Mouse (Mus musculus) G1E (cell line): Measurements from ENCODE around the gene Ndufs6. TPM values are rescaled to one million over a fixed set of nuclear protein-coding genes. Genes with fewer than 3 reads are reported as not detected.

Experiments
- ATAC-seq: 2 replicates; pipeline ENCODE4 v1.8.0; 2016; ENCODE audit warnings: mild to moderate bottlenecking; ENCODE audit not compliant: insufficient number of reproducible peaks, poor library complexity, low FRiP score, severe bottlenecking; ENCODE audit errors: extremely low read depth
- DNase-seq: peaks from one replicate; pipeline ENCODE4 v3.0.0; 2012; ENCODE audit warnings: low spot score
- H3K27me3 ChIP-seq: 2 replicates; pipeline ENCODE4 v1.6.1; 2012; ENCODE audit warnings: mild to moderate bottlenecking, low read length, inconsistent platforms; ENCODE audit not compliant: insufficient read depth
- H3K36me3 ChIP-seq: replicated peaks from 2 replicates; pipeline ENCODE3; 2012; ENCODE audit warnings: mild to moderate bottlenecking, inconsistent platforms
- H3K4me1 ChIP-seq: 2 replicates; pipeline ENCODE4 v1.6.1; 2012; ENCODE audit warnings: low read depth, low read length, inconsistent platforms, mixed read lengths; ENCODE audit not compliant: insufficient read depth
- H3K4me3 ChIP-seq: 2 replicates; pipeline ENCODE4 v1.5.1; 2012; ENCODE audit warnings: low read depth, mild to moderate bottlenecking, inconsistent platforms, low read length, moderate library complexity, mixed read lengths
- H3K9me3 ChIP-seq: replicated peaks from 2 replicates; pipeline ENCODE4 v1.6.1; 2012; ENCODE audit warnings: inconsistent platforms
- CTCF ChIP-seq: IDR thresholded peaks from 2 replicates; pipeline ENCODE4 v1.5.1; 2012; ENCODE audit warnings: low read depth, low read length, inconsistent platforms, mixed read lengths
- GATA1 ChIP-seq: IDR thresholded peaks from 2 replicates; pipeline ENCODE4 v1.6.1; 2012; ENCODE audit warnings: borderline replicate concordance, low read length, inconsistent platforms, mixed read lengths
- GATA2 ChIP-seq: IDR thresholded peaks from 2 replicates; pipeline ENCODE4 v1.6.1; 2012; ENCODE audit warnings: low read depth, low read length, inconsistent platforms, borderline replicate concordance
- POLR2AphosphoS5 ChIP-seq: IDR thresholded peaks from 2 replicates; pipeline ENCODE4 v1.6.1; 2012; ENCODE audit warnings: low read depth, low read length, inconsistent platforms; ENCODE audit not compliant: insufficient replicate concordance
- TAL1 ChIP-seq: conservative IDR thresholded peaks from 2 replicates; pipeline ENCODE4 v1.6.1; 2012; ENCODE audit warnings: low read depth, low read length, inconsistent platforms, mixed read lengths
- polyA plus RNA-seq: library from polyadenylated mRNA; stranded (reverse); fragments of >175 nt; gene quantifications from 2 replicates; pipeline ENCODE4 v1.2.3, GENCODE M21; 2012
- total RNA-seq, 2 experiments: library from RNA; stranded (forward) in 1 of 2; stranded (reverse) in 1 of 2; fragments of 200-1000 nt in 1 of 2; fragments of >200 nt in 1 of 2; fragmentation: Nextera tagmentation in 1 of 2; gene quantifications; 2 replicates each; pipeline ENCODE4 v1.2.3; 2014 to 2017

The Ndufs6 gene
- total and polyA plus RNA-seq, 3 experiments = 36.3 to 134 (median 45.9) TPM

DNA sequence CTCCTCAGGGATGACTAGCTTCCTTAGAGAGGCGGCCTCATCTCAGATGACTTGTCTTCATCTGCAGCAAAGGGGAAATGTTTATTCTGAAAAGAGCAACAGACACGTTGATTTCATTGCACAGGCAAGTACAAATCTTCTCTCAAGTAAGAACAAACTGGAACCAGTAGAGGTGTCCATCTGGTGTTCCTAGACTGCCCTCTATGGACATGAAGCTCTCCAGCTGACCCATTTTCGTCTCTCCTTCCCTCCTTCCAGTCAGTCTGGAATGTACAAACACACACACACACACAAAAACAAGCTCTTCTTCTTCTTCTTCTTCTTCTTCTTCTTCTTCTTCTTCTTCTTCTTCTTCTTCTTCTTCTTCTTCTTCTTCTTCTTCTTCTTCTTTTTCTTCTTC lies 23.6 kb upstream of the Ndufs6 start:
- Histone ChIP-seq H3K36me3 (no peaks in the 10 kb centered on the region), H3K27me3 (no peaks in the 10 kb centered on the region), H3K9me3 (peaks cover 31% of the 10 kb centered on the region), H3K4me3 (no peak overlapping the region), H3K4me1 (no peaks in the 10 kb centered on the region)
- ATAC-seq (no peak), DNase-seq (no peak)
- no peak for TF ChIP-seq GATA2

DNA sequence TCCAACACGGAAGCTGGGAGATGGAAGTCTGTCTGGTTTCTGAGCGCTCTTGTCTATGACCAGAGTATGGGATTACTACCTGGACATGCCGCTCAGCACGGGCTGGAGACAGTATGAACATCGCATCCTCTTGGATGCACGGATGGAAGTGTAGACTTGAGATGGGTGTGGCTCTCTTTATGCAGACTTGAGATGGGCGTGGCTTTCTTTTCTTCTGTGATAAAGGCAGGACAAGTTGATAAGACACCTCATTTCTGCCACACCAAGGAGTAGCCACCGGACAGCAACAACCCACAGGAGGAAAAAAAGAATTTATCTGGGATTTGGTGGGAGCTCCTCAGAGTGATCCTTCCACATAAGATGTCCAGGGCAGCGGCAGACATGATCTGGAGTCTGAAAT lies 22.4 kb upstream of the Ndufs6 start:
- H3K4me1 ChIP-seq = no peaks in the 10 kb centered on the region
- H3K27me3 ChIP-seq = no peaks in the 10 kb centered on the region
- ATAC-seq (no peak), DNase-seq (no peak)
- no peak overlapping the region for H3K4me3 ChIP-seq
- TF ChIP-seq GATA2 (no peak), GATA1 (no peak), POLR2AphosphoS5 (no peak), TAL1 (no peak), CTCF (no peak)
- H3K9me3 ChIP-seq = peaks cover 29% of the 10 kb centered on the region
- no peaks in the 10 kb centered on the region for H3K36me3 ChIP-seq

DNA sequence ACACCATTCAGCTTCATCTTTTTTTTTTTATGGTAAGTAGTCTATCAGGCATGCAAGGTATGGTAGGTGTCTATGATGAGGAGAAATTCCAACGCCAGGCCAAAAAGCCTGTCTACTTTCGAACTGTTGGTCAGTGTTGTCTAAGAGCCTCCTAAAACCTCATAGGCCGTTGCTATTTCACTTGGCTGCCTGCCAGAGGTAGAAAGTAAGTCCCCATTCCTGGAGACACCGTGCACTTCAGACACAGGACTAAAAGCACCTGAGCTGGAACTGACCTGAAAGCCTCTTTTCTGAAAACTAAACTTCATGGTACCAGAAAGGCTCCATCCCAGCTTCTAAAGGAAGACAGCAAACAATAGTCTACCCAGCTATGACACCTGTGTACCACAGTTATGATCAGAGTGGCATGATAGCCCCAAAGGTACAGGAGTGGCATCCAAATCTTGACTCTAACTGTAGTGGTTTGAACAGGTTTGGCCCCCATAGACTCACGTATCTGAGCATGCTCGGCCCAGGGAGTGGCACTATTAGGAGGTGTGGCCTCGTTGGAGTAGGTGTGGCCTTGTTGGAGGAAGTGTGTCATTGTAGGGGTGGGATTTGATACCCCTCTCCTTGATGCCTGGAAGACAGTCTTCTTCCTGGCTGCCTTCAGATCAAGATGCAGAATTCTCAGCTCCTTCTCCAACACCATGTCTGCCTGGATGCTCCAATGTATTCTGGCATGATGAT lies 19.7 kb upstream of the Ndufs6 start:
- DNase-seq (no peak), ATAC-seq (no peak)
- TF ChIP-seq GATA1 = no peak
- TF ChIP-seq GATA2 = no peak
- Histone ChIP-seq H3K27me3 (no peaks in the 10 kb centered on the region), H3K4me1 (no peaks in the 10 kb centered on the region), H3K9me3 (peaks cover 20% of the 10 kb centered on the region), H3K4me3 (no peak overlapping the region), H3K36me3 (no peaks in the 10 kb centered on the region)

DNA sequence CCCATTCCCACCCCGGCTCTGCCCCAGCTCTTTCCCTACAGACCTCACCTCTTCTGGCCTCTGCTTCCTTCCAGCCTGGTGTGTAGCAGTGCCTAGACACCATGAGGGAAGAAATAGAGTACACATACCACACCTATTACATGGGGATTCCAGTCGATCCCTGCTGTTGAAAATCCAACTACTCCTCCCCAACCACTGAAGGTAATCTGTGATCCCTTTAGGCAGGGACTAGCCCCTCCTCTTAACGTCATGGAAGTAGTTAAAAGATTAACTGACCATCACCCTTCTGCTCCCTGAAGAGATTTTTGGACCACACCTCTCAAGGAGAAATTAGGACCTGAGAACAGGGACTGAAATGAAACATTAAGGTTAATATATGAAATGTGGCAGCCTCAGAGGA lies 18.8 kb upstream of the Ndufs6 start:
- TF ChIP-seq GATA1 (no peak), POLR2AphosphoS5 (no peak), TAL1 (no peak), GATA2 (no peak), CTCF (no peak)
- Histone ChIP-seq H3K4me1 (no peaks in the 10 kb centered on the region), H3K36me3 (no peaks in the 10 kb centered on the region), H3K9me3 (peaks cover 18% of the 10 kb centered on the region), H3K27me3 (no peaks in the 10 kb centered on the region), H3K4me3 (no peak overlapping the region)
- no peak for DNase-seq
- ATAC-seq = no peak

DNA sequence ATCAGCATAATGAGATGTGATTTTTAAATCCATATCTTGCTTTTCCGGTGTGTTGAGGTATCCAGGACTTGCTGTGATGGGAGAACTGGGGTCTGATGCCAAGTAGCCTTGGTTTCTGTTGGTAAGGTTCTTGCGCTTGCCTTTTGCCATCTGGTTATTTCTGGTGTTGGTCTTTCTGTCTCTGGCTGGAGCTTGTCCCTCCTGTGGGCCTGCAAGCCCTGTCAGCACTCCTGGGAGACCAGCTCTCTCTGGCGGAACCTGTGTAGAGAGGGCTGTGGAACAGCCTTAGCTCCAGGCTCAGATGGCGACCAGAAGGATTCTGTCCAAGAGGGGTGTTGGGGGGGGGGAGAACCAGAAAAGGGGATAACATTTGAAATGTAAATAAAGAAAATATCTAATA lies 18.4 kb upstream of the Ndufs6 start:
- Histone ChIP-seq H3K9me3 (peaks cover 20% of the 10 kb centered on the region), H3K36me3 (no peaks in the 10 kb centered on the region), H3K27me3 (no peaks in the 10 kb centered on the region), H3K4me3 (no peak overlapping the region), H3K4me1 (no peaks in the 10 kb centered on the region)
- TF ChIP-seq TAL1 = no peak
- no peak for TF ChIP-seq CTCF
- TF ChIP-seq POLR2AphosphoS5 = no peak
- no peak for TF ChIP-seq GATA1
- TF ChIP-seq GATA2 = no peak
- ATAC-seq (no peak), DNase-seq (no peak)

DNA sequence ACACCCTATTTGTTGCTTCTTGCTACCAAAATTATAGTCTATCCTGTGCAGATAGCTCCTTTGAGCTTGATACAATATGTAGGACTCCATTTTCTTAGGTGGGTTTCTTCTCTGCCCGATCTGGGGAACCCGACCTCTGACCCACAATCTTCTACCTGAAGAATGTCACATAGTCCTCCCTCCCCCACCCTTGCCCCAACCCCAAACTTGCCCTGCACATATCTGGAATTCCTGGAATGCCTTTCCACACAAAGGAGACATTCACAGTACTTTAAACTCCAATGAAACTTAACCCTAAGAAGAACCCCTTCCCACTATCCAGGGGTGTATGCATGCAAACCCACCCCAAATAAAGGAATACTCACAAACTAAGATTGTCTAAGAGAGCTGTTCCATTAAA lies 17.8 kb upstream of the Ndufs6 start:
- Histone ChIP-seq H3K9me3 (peaks cover 20% of the 10 kb centered on the region), H3K4me3 (no peak overlapping the region), H3K4me1 (no peaks in the 10 kb centered on the region), H3K36me3 (no peaks in the 10 kb centered on the region), H3K27me3 (no peaks in the 10 kb centered on the region)
- DNase-seq (no peak), ATAC-seq (no peak)
- TF ChIP-seq GATA2 (no peak), CTCF (no peak), GATA1 (no peak), TAL1 (no peak)
